ENCODE assay signal across 8 mouse cellular contexts in genomic region chr2:28415387-28416024, GRCm38 (mm10). TPM values are rescaled to one million over a fixed set of nuclear protein-coding genes. Genes with fewer than 3 reads are reported as not detected.
A peak's percentile ranks its signal among the peaks of the same experiment; 100 is the strongest.
DNase-seq lines count a peak whose midpoint lies in the region.

No protein-coding gene starts in this region.

- DNase-seq in urinary bladder, postnatal 14 days (ENCODE audit: low spot score), result peak; percentile 16
- no peak for DNase-seq in urinary bladder, postnatal 10 days (ENCODE audit: low spot score)
- DNase-seq in cerebellum, postnatal 25 days, result peak; percentile 95 to 97
- DNase-seq in heart, postnatal 10 days, result peak; percentile 50 to 58
- peak; percentile 90 for DNase-seq in left cerebral cortex, postnatal 4 days
- peak; percentile 40 for DNase-seq in right cerebral cortex, postnatal 4 days
- no peak for DNase-seq in c-Kit-positive CD71-positive TER-119-positive erythroid progenitor cells, embryonic 14.5 days (ENCODE audit: low spot score)
- no peak for DNase-seq in embryo, embryonic 11 days

- intact Hi-C loops in heart, postnatal 10 days (cut with DNase I), result loop anchor here (5.0 kb wide), 2 partner anchors 433 to 488 kb away; no protein-coding TSS in a partner anchor
- intact Hi-C loops in left cerebral cortex, postnatal 4 days (cut with DNase I), result no loop called here

RNA-seq across cellular contexts. Expression of gene Ppp1r26, which starts 31.1 kb away (rescaled TPM):
- 1 to 10 TPM; 3.1 to 5.0 TPM for total RNA-seq in heart, postnatal 10 days (2021)
- 10 to 100 TPM; 35.8 to 36.2 TPM for total RNA-seq in left cerebral cortex, postnatal 4 days (2021)

RNA-seq across cellular contexts. Expression of gene 1700007K13Rik, which starts 50.6 kb away (rescaled TPM):
- under 1 TPM in 1 of 2 experiments, not detected in 1; 0.34 TPM for total RNA-seq in heart, postnatal 10 days (2021)
- total RNA-seq in left cerebral cortex, postnatal 4 days (2021), result 1 to 10 TPM; 2.1 to 2.6 TPM

RNA-seq across cellular contexts. Expression of gene Mrps2, which starts 52.4 kb away (rescaled TPM):
- total RNA-seq in heart, postnatal 10 days (2021), result 10 to 100 TPM; 45.1 to 48.3 TPM
- total RNA-seq in left cerebral cortex, postnatal 4 days (2021), result 10 to 100 TPM; 38.5 to 39.2 TPM

Comparison
In these comparisons a context has a peak if more than half of its experiments do, and no peak if none do; other contexts are left out.
1. DNase-seq: peak in urinary bladder, postnatal 14 days (single experiment), cerebellum, postnatal 25 days (2 of 2), heart, postnatal 10 days (2 of 2), left cerebral cortex, postnatal 4 days (single experiment) and right cerebral cortex, postnatal 4 days (single experiment); none in urinary bladder, postnatal 10 days (single experiment), c-Kit-positive CD71-positive TER-119-positive erythroid progenitor cells, embryonic 14.5 days (single experiment) and embryo, embryonic 11 days (single experiment).
2. RNA of gene Ppp1r26, which starts 31.1 kb away (total RNA-seq): 35.8 to 36.2 TPM in left cerebral cortex, postnatal 4 days; 3.1 to 5.0 TPM in heart, postnatal 10 days; every median in the first group is over 4 times any median in the second.